Comparison of ENCODE assay signal across 24 mouse cellular contexts in genomic region chr4:70399476-70399875, GRCm38 (mm10). TPM values are rescaled to one million over a fixed set of nuclear protein-coding genes. Genes with fewer than 3 reads are reported as not detected.
DNase-seq lines count a peak whose midpoint lies in the region; ATAC-seq lines count a peak whose summit lies in the region.
"Had no signal": no experiment of that assay in that cellular context is flagged by ENCODE, and none has a peak within 500 bp of the region (broad histone marks: within the 10 kb centered on the region; RNA-seq: fewer than 3 reads in every experiment).

No protein-coding gene starts in this region.

- H3K9ac ChIP-seq in neural tube, embryonic 13.5 days = no peak overlapping the region
- no peak overlapping the region for H3K9ac ChIP-seq in hindbrain, embryonic 15.5 days
- H3K9ac ChIP-seq: embryonic facial prominence, embryonic 15.5 days; intestine, embryonic 15.5 days had no signal

- H3K4me1 ChIP-seq in neural tube, embryonic 13.5 days (replicated peaks) = peaks cover 35% of the 10 kb centered on the region
- peaks cover 26% of the 10 kb centered on the region for H3K4me1 ChIP-seq in hindbrain, embryonic 15.5 days (replicated peaks)
- H3K4me1 ChIP-seq: embryonic facial prominence, embryonic 15.5 days; forebrain, embryonic 10.5 days; heart, embryonic 10.5 days; intestine, embryonic 15.5 days had no signal

- no peaks in the 10 kb centered on the region for H3K27me3 ChIP-seq in neural tube, embryonic 13.5 days
- no peaks in the 10 kb centered on the region for H3K27me3 ChIP-seq in hindbrain, embryonic 15.5 days
- H3K27me3 ChIP-seq: embryonic facial prominence, embryonic 15.5 days; intestine, embryonic 15.5 days; Patski had no signal

- H3K36me3 ChIP-seq in neural tube, embryonic 13.5 days = peaks cover 26% of the 10 kb centered on the region
- H3K36me3 ChIP-seq in hindbrain, embryonic 15.5 days = no peaks in the 10 kb centered on the region; the same call in 1 of the 2 replicates

- H3K4me3 ChIP-seq in neural tube, embryonic 13.5 days = no peak overlapping the region
- no peak overlapping the region for H3K4me3 ChIP-seq in hindbrain, embryonic 15.5 days
- H3K4me3 ChIP-seq: embryonic facial prominence, embryonic 15.5 days; erythroblast, embryonic 14.5 days; forebrain, embryonic 10.5 days; heart, embryonic 10.5 days; intestine, embryonic 15.5 days had no signal

- peak; percentile 22 for DNase-seq in heart, adult 11 months
- no peak for DNase-seq in heart, postnatal 4 days
- DNase-seq in neural tube, embryonic 10.5 days (ENCODE audit: extremely low spot score, low spot score) = no peak
- DNase-seq in urinary bladder, postnatal 25 days (ENCODE audit: low spot score) = no peak
- DNase-seq in lung, postnatal 36 days = no peak
- DNase-seq: adrenal gland, postnatal 14 days; cerebellum, adult 11-12 months; cerebellum, adult 9-10 months; gastrocnemius, postnatal 36 days; heart, adult 18-20 months; heart, postnatal 10 days; kidney, adult 2 months had no signal

- no peak for ATAC-seq in neural tube, embryonic 13.5 days (ENCODE audit: low read depth)
- ATAC-seq in hindbrain, embryonic 15.5 days (ENCODE audit: low FRiP score, low read depth) = no peak
- ATAC-seq in frontal cortex, adult (ENCODE audit: low TSS enrichment) = no peak
- ATAC-seq: activated CD4-positive, CD25-positive, alpha-beta regulatory T cell, adult 4 months; CD4-positive, CD25-positive, alpha-beta regulatory T cell, adult 4 months; forebrain, embryonic 14.5 days; intestine, embryonic 15.5 days; Patski had no signal

- 80% methylated on average over 5 of the region's 5 CpGs for WGBS in neural tube, embryonic 13.5 days
- 83% methylated on average over 5 of the region's 5 CpGs for WGBS in hindbrain, embryonic 15.5 days

- peak overlapping the region; percentile 75 for H3K27ac ChIP-seq in neural tube, embryonic 13.5 days (replicated peaks)
- H3K27ac ChIP-seq in hindbrain, embryonic 15.5 days (replicated peaks) = peak overlapping the region; percentile 52
- H3K27ac ChIP-seq: embryonic facial prominence, embryonic 15.5 days; forebrain, embryonic 10.5 days; heart, embryonic 10.5 days; intestine, embryonic 15.5 days had no signal

- no peaks in the 10 kb centered on the region for H3K9me3 ChIP-seq in neural tube, embryonic 13.5 days
- H3K9me3 ChIP-seq in hindbrain, embryonic 15.5 days = no peaks in the 10 kb centered on the region
- H3K9me3 ChIP-seq: embryonic facial prominence, embryonic 15.5 days; forebrain, embryonic 10.5 days; heart, embryonic 10.5 days; intestine, embryonic 15.5 days had no signal

- H3K4me2 ChIP-seq in neural tube, embryonic 13.5 days = no peak overlapping the region
- no peak overlapping the region for H3K4me2 ChIP-seq in hindbrain, embryonic 15.5 days
- H3K4me2 ChIP-seq: embryonic facial prominence, embryonic 15.5 days; intestine, embryonic 15.5 days had no signal

RNA-seq across cellular contexts. Expression of gene Cdk5rap2, which starts 10.8 kb away (rescaled TPM):
- 10 to 100 TPM; 14.3 to 17.1 TPM for total RNA-seq in heart, postnatal 4 days (2021)
- 9.8 and 10.6 TPM in 2 replicates for polyA plus RNA-seq in neural tube, embryonic 13.5 days (2015; fragmentation: Nextera tagmentation; extraction: Ambion mirVana)
- 8.9 and 10.2 TPM in 2 replicates for polyA plus RNA-seq in hindbrain, embryonic 15.5 days (2015; fragmentation: Nextera tagmentation; extraction: Ambion mirVana)
